Mouse (Mus musculus) T-helper 1 cell (primary cell): ENCODE measurements around the gene Rab37.

Source experiments
- in situ Hi-C: fragments of 300-600 bp; cut with MboI, MseI; formaldehyde crosslinking; loops from one replicate; pipeline ENCODE4 v1.15.1; 2025; ENCODE audit warnings: high pct_unique_total_duplicates

The Rab37 gene

GRCm38 (mm10) chr11:115084595-115084994 is 6.6 kb upstream of the Rab37 start:
- in situ Hi-C loops, result no loop called here

- in situ Hi-C loops, result no loop called here
Observed at GRCm38 (mm10) chr11:115085064-115085463, 6.2 kb upstream of the Rab37 start.

GRCm38 (mm10) chr11:115086213-115086612 is 5.0 kb upstream of the Rab37 start:
- in situ Hi-C loops, result no loop called here

- in situ Hi-C loops, result loop anchor here (5.0 kb wide), 1 partner anchor 67 kb away; no protein-coding TSS in a partner anchor
Observed at GRCm38 (mm10) chr11:115089853-115090252, 1.4 kb upstream of the Rab37 start.

GRCm38 (mm10) chr11:115092140-115092539 is 909 bp downstream of the Rab37 start:
- in situ Hi-C loops, result loop anchor here (5.0 kb wide), 1 partner anchor 65 kb away; no protein-coding TSS in a partner anchor

GRCm38 (mm10) chr11:115098203-115098932 is 7.1 kb downstream of the Rab37 start:
- in situ Hi-C loops, result no loop called here

GRCm38 (mm10) chr11:115099241-115099840 is 8.1 kb downstream of the Rab37 start:
- in situ Hi-C loops, result no loop called here

- in situ Hi-C loops, result no loop called here
Observed at GRCm38 (mm10) chr11:115100032-115100621, 8.9 kb downstream of the Rab37 start.

GRCm38 (mm10) chr11:115100741-115101140 is 9.5 kb downstream of the Rab37 start:
- in situ Hi-C loops, result no loop called here

GRCm38 (mm10) chr11:115101615-115102051 is 10.4 kb downstream of the Rab37 start:
- in situ Hi-C loops, result no loop called here

GRCm38 (mm10) chr11:115102116-115102515 is 10.9 kb downstream of the Rab37 start:
- in situ Hi-C loops, result no loop called here

- in situ Hi-C loops, result no loop called here
Observed at GRCm38 (mm10) chr11:115103470-115104413, 12.5 kb downstream of the Rab37 start.

GRCm38 (mm10) chr11:115104769-115105563 is 13.7 kb downstream of the Rab37 start:
- in situ Hi-C loops, result no loop called here

GRCm38 (mm10) chr11:115106638-115107037 is 15.4 kb downstream of the Rab37 start:
- in situ Hi-C loops, result no loop called here

GRCm38 (mm10) chr11:115107403-115107916 is 16.2 kb downstream of the Rab37 start:
- in situ Hi-C loops, result no loop called here

GRCm38 (mm10) chr11:115108176-115108575 is 16.9 kb downstream of the Rab37 start:
- in situ Hi-C loops, result no loop called here

GRCm38 (mm10) chr11:115110271-115110670 is 19.0 kb downstream of the Rab37 start:
- in situ Hi-C loops, result no loop called here

- in situ Hi-C loops, result no loop called here
Observed at GRCm38 (mm10) chr11:115112196-115112595, 21.0 kb downstream of the Rab37 start.

GRCm38 (mm10) chr11:115119409-115119808 is 28.2 kb downstream of the Rab37 start:
- in situ Hi-C loops, result no loop called here

GRCm38 (mm10) chr11:115128483-115128882 is 37.3 kb downstream of the Rab37 start:
- in situ Hi-C loops, result no loop called here
